Mouse (Mus musculus) bone marrow, adult 2 months (tissue): Measurements from ENCODE around the gene Wdr62.

Experiments used
- CTCF ChIP-seq: fragments of 200-500 bp; IDR thresholded peaks from 2 replicates; pipeline ENCODE4 v1.5.1; 2011; ENCODE audit warnings: low read length, control low read depth; ENCODE audit not compliant: control insufficient read depth, insufficient read depth
- POLR2A ChIP-seq: fragments of 200-500 bp; IDR thresholded peaks from 2 replicates; pipeline ENCODE4 v1.6.1; 2011; ENCODE audit warnings: low read depth, mild to moderate bottlenecking, control low read depth, low read length, borderline replicate concordance; ENCODE audit not compliant: control insufficient read depth

DNA sequence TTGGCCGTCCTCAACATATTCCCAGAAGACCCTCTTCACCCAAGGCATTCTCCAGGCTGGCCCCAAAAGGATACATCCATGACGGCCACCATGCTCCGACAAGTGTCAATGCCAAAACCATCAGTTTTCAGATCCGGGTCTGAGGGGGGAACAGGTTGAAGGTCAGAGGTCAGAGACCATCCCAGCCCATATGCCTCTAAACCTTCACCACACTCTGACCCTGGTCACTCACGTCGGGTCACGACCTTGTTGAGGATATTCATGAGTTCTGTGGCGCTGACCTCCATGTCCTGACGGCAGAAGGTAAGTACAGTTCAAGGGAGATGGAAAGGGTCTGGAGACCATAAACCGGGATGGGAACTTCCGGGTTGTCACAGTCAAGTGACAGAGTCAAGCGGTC, 88.1 kb downstream of the Wdr62 start:
- no peak for TF ChIP-seq POLR2A
- TF ChIP-seq CTCF, result no peak
